Mouse (Mus musculus): ENCODE results near the gene Lyst.

DNA sequence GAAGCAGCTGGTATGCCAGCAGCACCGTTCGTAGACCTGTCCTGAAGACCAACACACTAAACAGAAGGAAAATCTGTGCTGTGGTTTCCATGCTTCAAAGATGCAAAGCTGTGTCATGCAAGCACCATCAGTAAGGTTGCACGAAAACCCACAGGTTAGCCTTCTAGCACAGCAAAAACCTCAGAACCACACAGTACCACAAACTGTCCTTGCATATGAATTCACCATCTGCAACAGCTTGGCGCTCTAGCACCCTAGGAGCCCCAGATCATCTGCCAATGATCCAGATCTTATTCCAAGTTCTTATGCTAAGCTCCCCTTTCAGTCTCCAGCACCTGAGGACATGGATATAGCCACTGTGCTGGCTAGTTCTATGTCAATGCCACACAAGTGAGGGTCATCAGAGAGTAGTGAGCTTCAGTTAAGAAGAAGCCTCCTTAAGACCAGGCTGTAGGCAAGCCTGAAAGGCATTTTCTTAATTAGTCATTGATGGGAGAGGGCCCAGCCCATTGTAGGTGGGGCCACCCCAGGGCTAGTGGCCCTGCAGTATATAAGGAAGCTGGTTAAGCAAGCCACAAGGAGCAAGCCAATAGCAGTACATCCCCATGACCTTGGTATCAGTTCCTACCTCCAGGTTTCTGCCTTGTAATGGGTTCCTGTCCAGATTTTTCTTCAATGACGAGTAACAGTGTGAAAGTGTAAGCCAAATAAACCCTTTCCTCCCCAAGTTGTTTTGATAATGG lies 33.0 kb upstream of the Lyst start:
- TF ChIP-seq CTCF (IDR thresholded peaks at IDR 0.05; ENCODE audit: control insufficient read depth, insufficient read depth, insufficient read length) (no peak), MAX (IDR thresholded peaks at IDR 0.05) (no peak), MYOG (IDR thresholded peaks at IDR 0.05; ENCODE audit: control insufficient read depth, extremely low read depth, insufficient read length) (no peak), MYOD1 (IDR thresholded peaks at IDR 0.05; ENCODE audit: control insufficient read depth, insufficient read length, low read depth) (no peak)

Data from C2C12 (cell line).